Mouse (Mus musculus): ENCODE measurements around the gene Sec23ip. TPM values are rescaled to one million over a fixed set of nuclear protein-coding genes. Genes with fewer than 3 reads are reported as not detected.
"Not testable (repeated sequence)": the region's sequence is repeated elsewhere in the genome, so short reads cannot be mapped to it uniquely, and the experiment has no call there.

Sec23ip gene
- polyA plus RNA-seq (2016; fragmentation: Nextera tagmentation; extraction: Ambion mirVana): 35.8 and 37.3 TPM in 2 replicates

DNA sequence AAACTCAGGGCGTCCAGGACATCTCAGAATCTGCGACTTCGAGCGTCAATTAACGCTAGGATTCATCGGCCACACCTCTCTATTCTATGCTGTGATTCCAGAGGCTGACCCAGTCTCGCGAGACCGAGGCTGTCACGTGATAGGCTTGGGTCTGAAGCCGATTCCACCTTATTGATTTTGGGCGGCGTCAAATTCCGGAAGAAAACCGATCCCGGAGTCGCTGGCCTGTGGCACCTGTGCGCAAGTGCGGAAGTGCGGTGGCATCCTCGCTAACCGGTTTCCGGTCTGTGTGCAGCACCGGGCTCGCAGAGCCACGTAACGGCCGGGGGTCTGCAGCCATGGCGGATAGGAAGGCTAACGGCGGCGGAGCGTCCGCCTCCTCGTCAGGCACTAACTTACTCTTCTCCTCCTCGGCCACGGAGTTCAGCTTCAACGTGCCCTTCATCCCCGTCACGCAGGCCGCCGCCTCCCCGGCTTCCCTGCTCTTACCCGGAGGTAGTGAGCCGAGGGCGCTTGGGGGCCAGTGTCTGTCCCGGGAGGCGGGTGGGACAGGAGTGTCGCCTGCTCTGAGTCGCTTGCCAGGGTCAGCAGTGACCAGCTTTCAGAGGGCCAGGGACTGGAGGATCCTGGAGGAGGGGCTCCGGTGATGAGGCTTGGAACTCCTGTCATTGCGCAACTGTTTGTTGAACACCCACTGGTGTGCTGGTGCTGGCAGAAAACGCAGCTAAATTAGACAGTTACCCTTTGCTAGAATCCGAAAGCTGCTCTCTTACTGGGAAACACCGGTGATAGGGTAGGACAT, at the start of gene Sec23ip:
Gene Sec23ip, plus strand, starts transcription at position 260 of the 802 bp plus-strand sequence.
- H3K27me3 ChIP-seq: peaks cover 3% of the 10 kb centered on the region; the same call in 1 of the 2 replicates
- no peaks in the 10 kb centered on the region for H3K9me3 ChIP-seq
- peak within 1 kb of the TSS; percentile 94 for H3K9ac ChIP-seq
- ATAC-seq (ENCODE audit: insufficient number of reproducible peaks, insufficient read depth, low FRiP score, low TSS enrichment): peak; percentile 78
- under 1% methylated on average over 55 of the region's 55 CpGs for WGBS
- peaks cover 18% of the 10 kb centered on the region for H3K4me1 ChIP-seq
- H3K27ac ChIP-seq: peak within 1 kb of the TSS; percentile 63; the same call in 1 of the 2 replicates
- peak within 1 kb of the TSS; percentile 99 for H3K4me3 ChIP-seq
- peaks cover under 1% of the 10 kb centered on the region for H3K36me3 ChIP-seq
- peak within 1 kb of the TSS; percentile 90 for H3K4me2 ChIP-seq (replicated peaks)

DNA sequence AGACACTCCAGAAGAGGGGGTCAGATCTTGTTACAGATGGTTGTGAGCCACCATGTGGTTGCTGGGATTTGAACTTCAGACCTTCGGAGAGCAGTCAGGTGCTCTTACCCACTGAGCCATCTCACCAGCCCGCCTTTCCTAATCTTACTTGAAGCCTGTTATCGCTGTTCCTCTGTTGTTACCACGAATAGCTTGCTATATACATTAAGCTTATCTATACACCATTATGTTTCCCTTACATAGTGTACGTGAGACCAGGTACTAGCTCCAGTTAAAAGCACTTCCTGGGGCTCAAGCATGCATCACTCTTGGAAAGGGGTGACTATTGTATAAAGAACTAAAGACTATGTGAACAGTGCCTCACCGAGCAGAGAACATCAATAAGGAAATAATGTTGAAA, 44.8 kb upstream of the Sec23ip start:
- H3K36me3 ChIP-seq: peaks cover 74% of the 10 kb centered on the region
- not testable (repeated sequence) for H3K27me3 ChIP-seq

DNA sequence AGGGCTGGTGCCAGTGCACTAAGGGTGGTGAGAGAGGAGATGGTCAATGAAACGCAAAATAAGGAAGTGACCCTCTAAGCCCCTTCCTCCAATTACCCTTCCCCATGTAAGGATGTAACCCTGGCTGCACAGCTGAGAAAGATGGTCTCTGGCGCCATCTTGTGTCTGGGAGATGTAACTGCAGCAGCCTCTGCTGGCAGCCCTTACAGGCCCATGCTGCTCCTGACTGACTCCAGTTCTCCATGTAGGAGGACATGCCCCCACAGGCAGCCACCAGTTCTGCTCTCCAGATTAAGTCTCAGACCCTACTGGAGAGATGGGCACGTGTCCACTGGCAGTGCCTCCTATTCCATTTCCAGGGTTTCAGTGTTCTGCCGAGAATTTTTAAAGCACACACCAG, 39.0 kb upstream of the Sec23ip start:
- H3K4me1 ChIP-seq: no peaks in the 10 kb centered on the region
- no peaks in the 10 kb centered on the region for H3K9me3 ChIP-seq
- no peak overlapping the region for H3K4me2 ChIP-seq (replicated peaks)
- no peak overlapping the region for H3K4me3 ChIP-seq
- H3K27me3 ChIP-seq: no peaks in the 10 kb centered on the region
- WGBS: 26% methylated on average over 4 of the region's 4 CpGs
- ATAC-seq (ENCODE audit: insufficient number of reproducible peaks, insufficient read depth, low FRiP score, low TSS enrichment): 0 out of 2 replicates have a peak, but pooled peaks have one; percentile 41
- H3K36me3 ChIP-seq: peaks cover 97% of the 10 kb centered on the region
- H3K9ac ChIP-seq: no peak overlapping the region
- no peak overlapping the region for H3K27ac ChIP-seq

More for the DNA sequence above, 44.8 kb upstream of the Sec23ip start:
- 89% methylated on average over 6 of the region's 6 CpGs for WGBS
- H3K9ac ChIP-seq; H3K4me1 ChIP-seq; H3K27ac ChIP-seq; H3K4me2 ChIP-seq (replicated peaks); ATAC-seq (ENCODE audit: insufficient number of reproducible peaks, insufficient read depth, low FRiP score, low TSS enrichment); H3K9me3 ChIP-seq; H3K4me3 ChIP-seq: not testable (repeated sequence)

DNA sequence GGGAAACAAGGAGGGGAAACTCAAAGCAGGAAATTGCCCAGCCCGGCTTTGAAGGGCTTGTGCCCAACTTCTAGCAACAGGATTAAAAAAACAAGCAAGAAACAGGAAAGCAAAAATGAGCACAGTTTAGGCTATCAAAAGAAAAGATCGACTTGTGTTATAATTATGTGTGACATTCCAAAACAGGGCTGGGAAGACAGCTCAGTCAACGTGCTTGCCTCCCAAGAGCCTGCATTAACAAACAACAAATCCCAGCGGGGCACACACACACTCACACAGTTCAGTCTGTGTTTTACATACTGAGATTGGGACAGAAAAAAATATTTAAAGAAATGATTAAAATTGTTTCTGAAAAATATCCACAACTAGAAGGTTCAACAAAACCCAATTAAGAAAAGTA, 26.8 kb upstream of the Sec23ip start:
- 68% methylated on average over 4 of the region's 4 CpGs for WGBS
- no peak overlapping the region for H3K4me2 ChIP-seq (replicated peaks)
- H3K9ac ChIP-seq: no peak overlapping the region
- H3K27ac ChIP-seq: no peak overlapping the region
- H3K4me1 ChIP-seq: no peaks in the 10 kb centered on the region
- H3K9me3 ChIP-seq: no peaks in the 10 kb centered on the region
- H3K4me3 ChIP-seq: no peak overlapping the region
- peaks cover 83% of the 10 kb centered on the region for H3K36me3 ChIP-seq
- ATAC-seq (ENCODE audit: insufficient number of reproducible peaks, insufficient read depth, low FRiP score, low TSS enrichment): no peak
- H3K27me3 ChIP-seq: no peaks in the 10 kb centered on the region

DNA sequence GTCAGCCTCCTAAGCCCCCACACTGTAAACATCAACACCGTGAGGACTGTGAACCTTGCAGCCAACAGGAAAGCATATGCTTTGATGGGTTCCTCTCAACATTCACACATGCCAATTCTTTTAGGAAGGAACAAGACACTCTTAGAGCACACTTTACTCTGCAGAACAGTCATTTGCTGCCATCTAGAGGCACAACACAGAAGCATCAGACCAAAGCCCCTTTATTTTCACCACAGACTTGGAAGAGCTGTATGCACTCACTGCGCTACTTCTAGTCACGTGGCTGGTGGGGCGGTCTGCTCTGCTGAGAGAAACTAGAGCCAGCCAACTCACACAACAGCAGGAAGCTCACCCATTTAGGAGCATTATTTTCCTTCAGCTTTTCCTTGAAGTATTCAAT, 20.0 kb upstream of the Sec23ip start:
- no peak overlapping the region for H3K27ac ChIP-seq
- WGBS: 41% methylated on average over 4 of the region's 4 CpGs
- no peak overlapping the region for H3K9ac ChIP-seq
- H3K9me3 ChIP-seq: no peaks in the 10 kb centered on the region
- H3K4me3 ChIP-seq: no peak overlapping the region
- peaks cover 33% of the 10 kb centered on the region for H3K36me3 ChIP-seq
- H3K4me2 ChIP-seq (replicated peaks): no peak overlapping the region
- peak; percentile 85 for ATAC-seq (ENCODE audit: insufficient number of reproducible peaks, insufficient read depth, low FRiP score, low TSS enrichment)
- H3K27me3 ChIP-seq: no peaks in the 10 kb centered on the region
- H3K4me1 ChIP-seq: no peaks in the 10 kb centered on the region

DNA sequence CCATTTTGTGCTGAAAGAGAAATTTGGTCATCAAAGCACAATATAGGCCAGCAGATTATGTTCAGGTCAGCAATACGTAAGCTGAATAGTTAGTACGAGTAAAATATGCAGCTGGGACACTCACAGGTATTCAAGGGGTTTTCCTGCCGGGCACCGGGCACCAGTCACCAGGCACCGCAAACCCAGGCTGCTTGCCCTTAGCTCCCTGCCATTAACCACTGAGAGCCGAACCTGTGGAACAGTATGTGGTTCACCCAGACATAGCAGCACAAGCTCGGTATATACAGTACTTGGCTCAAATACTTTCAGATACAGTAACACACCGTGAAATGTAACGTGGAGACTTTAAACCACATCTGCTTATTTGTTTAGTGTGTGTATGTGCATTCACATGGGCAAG, 19.6 kb upstream of the Sec23ip start:
- H3K4me3 ChIP-seq: no peak overlapping the region
- H3K9me3 ChIP-seq: no peaks in the 10 kb centered on the region
- H3K27ac ChIP-seq: no peak overlapping the region
- no peaks in the 10 kb centered on the region for H3K27me3 ChIP-seq
- no peak overlapping the region for H3K4me2 ChIP-seq (replicated peaks)
- 83% methylated on average over 9 of the region's 9 CpGs for WGBS
- no peak for ATAC-seq (ENCODE audit: insufficient number of reproducible peaks, insufficient read depth, low FRiP score, low TSS enrichment)
- no peaks in the 10 kb centered on the region for H3K4me1 ChIP-seq
- peaks cover 30% of the 10 kb centered on the region for H3K36me3 ChIP-seq
- H3K9ac ChIP-seq: no peak overlapping the region

DNA sequence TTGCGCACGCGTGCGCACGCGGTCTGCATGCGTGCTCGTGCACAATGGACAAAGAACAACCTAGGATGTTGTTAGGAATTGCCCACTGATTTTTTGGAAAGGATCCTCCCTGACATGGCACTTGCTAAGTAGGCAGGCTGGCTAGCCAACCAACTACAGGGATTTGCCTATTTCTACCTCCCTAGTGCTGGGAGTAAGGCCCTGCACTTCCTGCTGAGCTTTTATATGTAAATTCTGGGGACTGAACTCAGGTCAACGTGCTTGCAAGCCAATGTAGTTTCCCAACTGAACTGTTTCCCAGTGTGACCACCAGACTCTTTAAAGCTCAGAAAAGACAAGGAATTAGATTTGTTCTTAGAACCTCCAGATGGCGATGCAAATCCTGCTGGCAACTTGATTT, 17.7 kb upstream of the Sec23ip start:
- ATAC-seq (ENCODE audit: insufficient number of reproducible peaks, insufficient read depth, low FRiP score, low TSS enrichment): no peak
- Histone ChIP-seq H3K4me3 (no peak overlapping the region), H3K36me3 (peaks cover 16% of the 10 kb centered on the region), H3K4me1 (no peaks in the 10 kb centered on the region), H3K27me3 (no peaks in the 10 kb centered on the region), H3K9ac (no peak overlapping the region), H3K9me3 (no peaks in the 10 kb centered on the region), H3K27ac (no peak overlapping the region), H3K4me2 (replicated peaks) (no peak overlapping the region)
- 60% methylated on average over 10 of the region's 10 CpGs for WGBS

DNA sequence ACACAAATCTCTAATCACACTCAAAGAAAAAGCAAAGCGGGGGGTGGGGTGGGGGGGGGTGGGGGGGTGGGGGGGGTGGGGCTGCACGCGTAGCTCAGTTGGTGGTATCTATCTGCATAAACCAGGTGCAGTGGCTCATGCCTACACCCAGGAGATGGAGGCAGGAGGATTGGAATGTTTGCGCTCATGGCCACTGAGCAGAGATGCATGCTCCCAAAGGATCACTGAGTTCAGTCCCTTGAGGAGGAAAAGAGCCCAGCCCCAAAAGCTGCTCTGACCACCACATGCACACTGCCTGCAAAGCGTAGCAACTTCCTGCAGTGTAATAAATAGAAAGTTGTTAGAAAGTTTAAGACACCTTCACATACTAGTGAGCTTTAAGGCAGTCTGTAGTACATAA, 17.0 kb upstream of the Sec23ip start:
- Histone ChIP-seq H3K9me3 (no peaks in the 10 kb centered on the region), H3K4me1 (no peaks in the 10 kb centered on the region), H3K27me3 (no peaks in the 10 kb centered on the region), H3K4me2 (replicated peaks) (no peak overlapping the region), H3K27ac (no peak overlapping the region), H3K9ac (no peak overlapping the region), H3K36me3 (peaks cover 11% of the 10 kb centered on the region), H3K4me3 (no peak overlapping the region)
- WGBS: 53% methylated on average over 5 of the region's 5 CpGs
- no peak for ATAC-seq (ENCODE audit: insufficient number of reproducible peaks, insufficient read depth, low FRiP score, low TSS enrichment)

DNA sequence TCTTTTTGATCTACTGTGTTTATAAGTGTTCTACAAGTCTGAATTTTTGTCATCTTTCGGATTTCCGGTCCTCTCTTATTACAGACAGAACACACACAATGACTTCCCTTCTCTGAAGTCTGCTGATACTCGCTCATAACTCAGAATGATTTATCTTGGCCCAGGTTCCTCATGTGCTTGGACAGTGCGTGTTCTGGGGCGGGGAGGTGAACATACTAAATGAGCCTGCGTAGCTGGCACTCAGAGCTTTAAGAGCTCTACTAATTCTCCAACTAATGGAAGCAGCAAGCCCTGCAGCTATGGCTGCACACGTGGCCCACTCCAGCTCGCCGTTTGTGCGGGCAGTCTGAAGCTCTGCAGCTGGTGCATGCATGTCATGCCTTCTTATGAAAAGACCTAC, 16.0 kb upstream of the Sec23ip start:
- H3K36me3 ChIP-seq: peaks cover 4% of the 10 kb centered on the region; the same call in 1 of the 2 replicates
- H3K4me3 ChIP-seq: no peak overlapping the region
- WGBS: 90% methylated on average over 10 of the region's 10 CpGs
- H3K9me3 ChIP-seq: no peaks in the 10 kb centered on the region
- no peak overlapping the region for H3K4me2 ChIP-seq (replicated peaks)
- no peak overlapping the region for H3K9ac ChIP-seq
- no peak for ATAC-seq (ENCODE audit: insufficient number of reproducible peaks, insufficient read depth, low FRiP score, low TSS enrichment)
- no peaks in the 10 kb centered on the region for H3K4me1 ChIP-seq
- H3K27me3 ChIP-seq: no peaks in the 10 kb centered on the region
- H3K27ac ChIP-seq: no peak overlapping the region

DNA sequence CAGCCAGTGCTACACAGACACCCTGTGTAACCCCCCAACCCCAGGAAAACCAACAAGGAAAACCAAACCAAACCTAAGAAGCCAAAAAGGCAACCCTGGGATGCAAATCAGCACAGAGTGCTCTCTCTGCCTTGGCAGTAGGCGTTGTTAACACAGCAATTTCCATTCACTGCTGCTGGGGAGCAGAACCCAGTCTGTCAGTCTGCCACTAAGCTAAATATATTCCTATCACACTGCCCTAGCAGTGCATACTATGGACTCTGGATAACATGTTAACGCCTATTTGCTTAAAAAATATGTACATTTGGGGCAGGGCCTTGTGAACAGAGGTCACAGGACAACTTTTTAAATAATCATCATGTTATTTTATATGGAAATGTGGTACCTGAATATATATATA, 13.2 kb upstream of the Sec23ip start:
- H3K9me3 ChIP-seq: no peaks in the 10 kb centered on the region
- peaks cover 5% of the 10 kb centered on the region for H3K36me3 ChIP-seq
- H3K4me2 ChIP-seq (replicated peaks): no peak overlapping the region
- no peak for ATAC-seq (ENCODE audit: insufficient number of reproducible peaks, insufficient read depth, low FRiP score, low TSS enrichment)
- WGBS: 81% methylated on average over 2 of the region's 2 CpGs
- H3K27me3 ChIP-seq: no peaks in the 10 kb centered on the region
- no peak overlapping the region for H3K27ac ChIP-seq
- H3K4me3 ChIP-seq: no peak overlapping the region
- no peak overlapping the region for H3K9ac ChIP-seq
- H3K4me1 ChIP-seq: no peaks in the 10 kb centered on the region

DNA sequence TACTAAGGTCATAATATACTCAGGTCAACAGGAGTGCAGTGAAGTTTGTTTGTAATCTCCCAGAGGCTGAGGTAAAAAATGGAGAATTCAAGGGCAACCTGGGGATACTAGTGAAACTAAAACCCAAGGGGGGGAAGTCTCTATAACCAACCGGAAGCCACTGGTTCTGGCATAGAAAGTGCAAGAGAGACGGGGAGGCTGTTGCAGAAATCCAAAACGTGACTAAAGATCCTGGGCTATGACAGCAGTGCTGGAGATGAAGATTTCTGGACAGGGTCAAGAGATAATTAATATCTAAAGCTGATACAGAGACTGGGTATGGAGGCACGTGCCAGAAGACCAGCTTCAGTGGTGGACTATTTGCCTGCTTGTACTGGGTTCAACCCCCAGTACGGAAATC, 6.7 kb upstream of the Sec23ip start:
- Histone ChIP-seq H3K4me3 (peak overlapping the region; percentile 96; the same call in 1 of the 2 replicates), H3K9me3 (no peaks in the 10 kb centered on the region), H3K36me3 (peaks cover 5% of the 10 kb centered on the region), H3K4me1 (peaks cover 15% of the 10 kb centered on the region), H3K27me3 (peaks cover 3% of the 10 kb centered on the region; the same call in 1 of the 2 replicates), H3K9ac (no peak overlapping the region), H3K27ac (no peak overlapping the region), H3K4me2 (replicated peaks) (peak overlapping the region; percentile 92)
- 75% methylated on average over 5 of the region's 5 CpGs for WGBS
- ATAC-seq (ENCODE audit: insufficient number of reproducible peaks, insufficient read depth, low FRiP score, low TSS enrichment): no peak

DNA sequence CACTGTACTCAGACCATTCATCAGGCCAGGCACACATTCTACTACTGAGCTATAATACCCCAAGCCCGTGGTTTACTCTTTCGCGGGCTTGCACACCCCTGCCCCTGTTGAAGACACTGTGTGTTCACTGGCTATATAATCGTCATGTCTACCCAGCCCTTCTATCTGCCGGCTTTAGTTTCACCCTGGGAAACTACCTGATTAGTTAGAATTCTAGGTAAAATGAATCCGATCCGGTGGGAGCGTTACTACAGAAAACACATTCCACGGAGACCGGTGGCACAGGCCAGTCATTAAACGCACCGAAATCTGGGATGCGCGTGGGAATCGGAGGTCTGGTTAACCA, 5.7 kb upstream of the Sec23ip start:
- Histone ChIP-seq H3K9me3 (no peaks in the 10 kb centered on the region), H3K36me3 (peaks cover 5% of the 10 kb centered on the region), H3K9ac (peak overlapping the region; percentile 97), H3K27ac (no peak overlapping the region), H3K27me3 (peaks cover 3% of the 10 kb centered on the region; the same call in 1 of the 2 replicates), H3K4me1 (peaks cover 15% of the 10 kb centered on the region), H3K4me2 (replicated peaks) (peak overlapping the region; percentile 92), H3K4me3 (peak overlapping the region; percentile 96)
- ATAC-seq (ENCODE audit: insufficient number of reproducible peaks, insufficient read depth, low FRiP score, low TSS enrichment): no peak
- 1% methylated on average over 15 of the region's 15 CpGs for WGBS
